Mouse (Mus musculus) B cell, adult 2 months (primary cell): Measurements from ENCODE around the gene Patl1.
A peak's percentile ranks its signal among the peaks of the same experiment; 100 is the strongest.
"Not testable (repeated sequence)": the region's sequence is repeated elsewhere in the genome, so short reads cannot be mapped to it uniquely, and the experiment has no call there.

ENCODE experiments used
- DNase-seq, 2 experiments: peaks; one replicate each; pipeline ENCODE4 v3.0.0; 2022

Gene Patl1

GRCm38 (mm10) chr19:11912037-11912532, at the start of gene Patl1:
Patl1 (plus strand) TSS chr19:11912399.
- peak; percentile 96 for DNase-seq

DNA sequence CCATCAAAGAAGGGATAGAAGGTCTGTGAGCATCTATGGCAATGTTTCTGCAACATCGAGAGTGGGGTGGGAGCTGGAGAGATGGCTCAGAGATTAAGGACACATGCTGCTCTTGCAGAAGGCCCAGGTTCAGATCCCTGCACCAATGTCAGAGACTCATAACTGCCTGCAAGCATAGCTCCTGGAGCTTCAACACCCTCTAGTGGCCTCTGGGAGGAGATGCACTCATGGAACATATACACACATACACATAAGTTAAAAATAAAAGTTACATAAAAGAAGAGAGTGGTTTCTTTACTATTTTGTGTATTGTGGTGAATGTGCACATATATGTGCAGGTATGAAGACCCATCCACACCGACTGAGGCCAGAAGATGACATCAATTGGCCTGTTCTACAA, 44.4 kb upstream of the Patl1 start:
- DNase-seq = no peak

- no peak for DNase-seq
Observed at GRCm38 (mm10) chr19:11875006-11875405, 37.2 kb upstream of the Patl1 start, which contains the start of gene Olfr1419. Olfr1419 (minus strand) TSS chr19:11875106.

DNA sequence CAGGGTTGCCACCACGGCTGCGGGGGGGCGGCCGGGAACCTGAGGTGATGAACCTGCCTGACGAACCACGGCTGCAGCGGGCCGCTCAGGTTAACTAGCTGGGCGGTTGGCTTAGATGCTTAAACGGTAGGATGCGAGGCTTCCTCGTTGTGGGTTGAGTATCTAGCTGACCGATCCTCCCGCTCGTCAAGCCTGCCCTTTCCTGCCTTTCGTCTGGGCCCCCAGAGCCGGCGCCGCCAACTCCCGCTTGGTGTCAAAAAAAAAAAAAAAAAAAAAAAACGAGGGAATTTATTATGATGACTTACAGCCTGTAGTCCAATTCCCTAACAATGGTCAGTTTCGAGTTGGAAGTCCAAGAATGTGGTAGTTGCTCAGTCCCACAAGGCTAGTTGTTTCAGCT, 33.8 kb upstream of the Patl1 start:
- not testable (repeated sequence) for DNase-seq

DNA sequence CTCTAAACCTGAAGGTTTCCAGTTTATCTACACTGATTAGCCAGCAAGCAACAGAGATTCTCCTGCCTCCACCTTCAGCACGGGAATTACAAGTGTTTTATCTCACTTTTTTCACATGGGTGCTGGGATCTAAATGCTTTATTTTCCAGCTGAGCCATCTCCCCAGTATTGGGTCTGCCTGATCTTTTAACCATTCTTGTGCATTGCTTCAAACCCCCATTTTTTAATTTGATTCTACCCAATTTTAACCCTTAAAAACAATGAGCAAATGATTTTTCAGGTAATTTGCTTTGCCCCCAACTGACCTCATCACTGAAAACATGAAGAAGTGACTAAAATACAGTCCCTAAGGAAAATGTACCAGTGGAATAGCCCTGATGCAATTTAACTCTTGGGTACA, 25.9 kb upstream of the Patl1 start, which contains the start of gene Olfr1420:
TSS of gene Olfr1420 (plus strand) at position 301 of the 400 bp plus-strand sequence.
- DNase-seq = no peak

GRCm38 (mm10) chr19:11911021-11911420, 1.2 kb upstream of the Patl1 start:
- no peak for DNase-seq

DNA sequence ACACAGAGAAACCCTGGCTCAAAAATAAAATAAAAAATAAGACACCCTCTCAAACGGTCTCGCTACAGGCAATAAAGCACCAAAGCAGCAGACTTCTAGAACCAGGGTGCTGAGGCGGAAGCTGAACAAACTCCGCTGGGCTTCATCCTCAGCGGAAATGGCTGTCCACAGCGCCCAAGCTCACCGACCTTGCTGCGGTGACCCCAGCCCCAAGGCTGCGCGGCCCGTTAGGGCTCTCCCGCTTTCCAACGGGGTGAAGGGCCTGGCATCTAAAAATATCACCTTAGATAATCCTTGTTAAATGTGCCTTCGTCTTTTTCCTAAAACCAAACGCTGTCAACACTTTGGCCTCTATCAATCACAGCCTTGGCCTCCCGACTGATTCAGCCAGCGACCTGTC, 596 bp upstream of the Patl1 start:
- DNase-seq = no peak

DNA sequence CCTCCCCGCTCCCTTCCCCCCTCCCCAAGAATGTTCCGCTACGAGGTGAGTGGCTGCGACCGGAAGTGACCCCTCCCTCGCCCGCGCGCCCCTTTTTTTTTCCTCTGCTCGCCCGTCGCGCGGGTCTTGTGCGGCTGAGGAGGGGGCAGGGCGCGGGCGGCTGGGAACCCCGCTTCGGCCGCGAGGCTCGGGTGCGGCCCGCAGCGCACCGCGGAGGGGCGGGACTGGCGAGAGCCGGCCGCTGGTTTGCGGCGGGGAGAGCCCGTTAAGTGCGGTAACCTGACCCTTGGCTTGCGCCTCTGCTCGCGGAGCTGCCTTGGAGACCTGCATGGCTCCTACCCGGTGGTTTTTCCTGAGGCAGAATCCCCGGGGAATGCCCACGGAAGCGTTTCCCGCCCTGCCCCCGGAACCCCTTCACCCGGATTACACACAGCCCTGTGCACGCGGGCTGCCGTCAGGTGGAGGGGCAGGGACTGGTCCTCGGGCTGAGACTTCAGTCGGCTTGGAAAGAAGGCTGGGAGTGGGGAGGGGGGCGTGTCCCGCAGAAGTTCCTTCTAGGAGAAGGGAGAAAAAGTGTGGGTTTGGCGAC, 428 bp downstream of the Patl1 start:
- DNase-seq = no peak

DNA sequence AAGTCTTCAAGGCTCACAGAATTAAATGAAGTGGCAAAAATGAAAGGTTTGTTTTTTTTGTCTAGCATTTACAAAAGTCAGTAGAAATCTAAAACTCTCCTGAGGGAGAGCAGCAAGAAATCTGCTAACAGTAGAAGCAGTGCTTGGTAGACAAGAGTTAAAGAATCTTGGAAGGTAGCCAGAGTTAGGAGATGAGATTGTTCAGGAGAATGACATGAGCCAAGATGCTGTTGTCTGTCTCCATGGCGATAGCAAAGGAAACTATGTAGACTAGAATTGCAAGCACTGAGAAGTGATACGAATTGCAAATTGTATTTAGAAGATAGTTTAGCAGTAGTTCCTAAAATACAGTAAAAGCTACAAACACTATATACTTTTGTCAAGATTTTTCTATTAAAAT, 3.6 kb downstream of the Patl1 start:
- no peak for DNase-seq

DNA sequence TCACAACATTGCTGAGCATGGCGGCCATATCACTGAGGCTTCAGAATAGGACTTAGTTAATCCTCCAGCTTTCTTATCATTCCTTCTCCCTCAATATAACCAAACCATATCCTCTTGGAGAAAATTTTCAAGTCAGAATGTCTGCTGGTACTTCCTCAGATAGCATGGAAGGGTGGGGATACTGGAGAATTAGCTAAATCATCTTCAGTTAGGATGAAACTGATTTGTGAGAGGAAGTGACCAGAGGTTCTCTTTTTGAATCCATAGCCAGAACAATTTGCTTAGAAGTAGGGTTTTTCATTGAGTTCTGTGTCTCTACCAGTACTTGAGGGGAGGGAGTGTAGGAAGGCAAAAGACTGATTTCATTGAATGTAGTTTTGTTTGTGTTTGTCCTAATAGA, 9.9 kb downstream of the Patl1 start:
- DNase-seq = no peak

DNA sequence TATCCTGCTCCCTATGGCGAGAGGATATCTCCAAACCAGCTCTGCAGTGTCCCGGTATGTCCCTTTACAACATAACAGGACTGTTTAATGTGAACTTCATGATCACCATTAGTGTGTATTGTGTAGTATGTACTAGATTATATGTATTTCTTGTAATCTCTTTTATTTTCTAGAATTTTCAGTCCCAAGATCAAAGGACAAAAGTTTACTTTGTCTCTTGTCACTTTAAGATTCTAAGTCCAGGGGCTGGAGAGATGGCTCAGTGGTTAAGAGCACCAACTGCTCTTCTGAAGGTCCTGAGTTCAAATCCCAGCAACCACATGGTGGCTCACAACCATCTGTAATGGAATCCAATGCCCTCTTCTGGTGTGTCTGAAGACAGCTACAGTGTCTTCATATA, 10.3 kb downstream of the Patl1 start:
- DNase-seq = not testable (repeated sequence)

- DNase-seq = no peak
Observed at GRCm38 (mm10) chr19:11926380-11926779, 14.2 kb downstream of the Patl1 start.

- no peak for DNase-seq
Observed at GRCm38 (mm10) chr19:11928025-11928748, 16.0 kb downstream of the Patl1 start.

DNA sequence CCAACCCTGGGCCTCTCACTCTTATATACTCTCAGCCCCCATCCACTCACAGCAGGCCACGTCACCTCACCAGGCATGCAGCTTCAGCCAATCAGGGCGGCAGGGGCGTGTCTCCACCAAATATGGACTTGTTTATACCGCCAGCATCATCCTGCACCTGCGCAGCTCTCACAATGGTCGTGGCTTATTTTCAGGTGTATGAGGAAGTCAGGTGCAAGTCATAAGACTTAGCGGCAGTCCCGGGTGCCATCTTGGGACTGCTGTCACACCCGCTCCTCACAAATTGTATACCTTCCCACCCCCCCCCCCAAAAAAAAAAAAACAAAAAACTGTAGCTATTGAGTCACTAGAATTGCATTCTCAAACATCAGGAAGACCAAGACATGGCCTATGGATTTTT, 34.3 kb downstream of the Patl1 start:
- not testable (repeated sequence) for DNase-seq

DNA sequence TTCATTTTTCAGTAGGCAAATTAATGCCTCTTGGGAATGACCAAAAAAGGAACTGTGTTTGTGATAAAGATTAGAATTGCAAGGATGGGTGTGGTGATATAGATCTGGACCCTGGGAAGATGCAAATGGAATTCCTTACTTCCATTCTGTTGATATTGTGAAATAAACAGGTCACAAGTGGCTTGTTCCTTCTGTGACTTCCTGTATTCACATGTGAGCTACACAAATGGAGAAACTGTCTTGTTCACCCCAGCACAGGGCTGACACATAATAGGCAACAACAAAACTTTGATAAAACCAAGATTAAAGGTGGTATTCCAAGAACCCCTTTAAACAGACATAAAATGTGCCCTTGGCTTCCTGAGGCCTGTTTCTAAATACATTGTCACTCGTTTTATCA, 37.7 kb downstream of the Patl1 start:
- DNase-seq = no peak

- DNase-seq = no peak
Observed at GRCm38 (mm10) chr19:11950747-11951146, 38.5 kb downstream of the Patl1 start.

- DNase-seq = no peak
Observed at GRCm38 (mm10) chr19:11954206-11954605, 42.0 kb downstream of the Patl1 start.

DNA sequence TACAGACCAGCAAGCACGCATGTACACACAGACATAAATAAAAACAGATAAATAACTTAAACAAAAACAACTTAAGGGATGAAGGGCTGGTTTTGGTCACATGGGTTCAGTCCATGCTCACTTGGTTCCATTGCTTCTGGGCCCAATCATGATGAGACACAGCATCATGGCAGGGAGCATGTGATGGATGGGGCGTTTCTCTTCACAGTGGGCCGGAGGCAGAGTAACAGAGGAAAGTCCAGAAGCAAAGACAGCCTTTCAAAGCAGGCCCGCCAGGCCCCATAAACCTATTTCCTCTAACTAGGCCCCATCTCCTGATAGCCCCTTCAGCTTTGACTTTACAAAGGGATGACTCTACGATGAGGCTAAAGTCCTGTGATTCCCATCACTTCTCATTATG, 44.4 kb downstream of the Patl1 start:
- no peak for DNase-seq

DNA sequence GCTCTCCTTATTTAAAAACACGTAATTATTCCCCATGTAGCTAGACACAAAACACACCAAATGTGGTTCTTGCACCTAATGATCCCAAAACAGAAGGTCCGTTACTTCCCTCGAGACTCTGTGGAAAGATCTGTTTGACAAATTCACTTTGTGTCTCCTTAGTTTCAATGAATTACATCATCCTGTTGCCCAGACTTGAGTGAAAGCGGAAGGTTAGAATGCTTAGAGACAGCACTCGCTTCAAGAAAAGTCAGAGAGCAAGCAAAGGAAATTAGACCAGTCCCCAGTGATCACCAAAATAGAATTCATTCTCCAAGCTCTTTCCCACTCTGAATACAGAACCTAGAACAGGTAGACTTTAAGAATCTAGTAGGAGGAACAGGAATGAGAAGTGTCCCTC, 45.2 kb downstream of the Patl1 start:
- DNase-seq = no peak

DNA sequence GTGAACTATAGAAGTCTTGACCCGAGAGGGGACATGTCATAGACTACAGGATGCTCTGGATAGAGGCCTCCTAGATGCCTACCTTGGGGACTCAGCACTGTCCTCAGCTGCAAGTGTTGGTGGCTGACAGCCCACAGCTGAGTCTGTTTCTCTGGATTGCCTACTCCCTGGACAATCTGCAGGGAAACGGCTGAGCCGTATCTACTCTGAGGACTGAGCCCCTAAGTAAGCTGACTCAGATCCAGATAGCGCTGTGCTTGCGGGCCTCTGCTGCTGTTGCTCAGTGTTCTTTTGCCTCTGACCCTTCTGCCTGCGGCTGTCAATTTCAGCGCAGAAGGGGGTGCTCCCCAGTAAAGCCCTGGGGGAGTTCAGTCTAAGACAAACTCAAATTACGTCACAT, 45.6 kb downstream of the Patl1 start:
- no peak for DNase-seq

DNA sequence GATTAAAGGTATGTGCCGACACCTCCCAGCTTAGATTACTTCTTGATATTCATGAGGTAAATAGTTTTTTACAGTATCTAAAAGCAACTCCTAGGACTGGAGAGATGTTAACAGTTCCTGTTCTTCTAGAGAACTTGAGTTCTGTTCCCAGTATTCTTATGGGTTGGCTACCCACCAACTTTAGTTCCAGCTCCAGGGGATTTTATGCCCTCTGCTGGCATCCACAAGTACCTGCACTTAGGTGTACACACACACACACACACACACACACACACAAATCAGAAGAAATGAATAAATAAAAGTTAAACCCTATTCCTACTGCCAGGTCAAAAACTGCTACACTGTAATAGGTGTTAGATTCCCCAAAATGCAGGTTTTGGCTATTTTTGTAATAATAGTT, 52.1 kb downstream of the Patl1 start:
- DNase-seq = peak in 1 of 2 experiments; percentile 17

DNA sequence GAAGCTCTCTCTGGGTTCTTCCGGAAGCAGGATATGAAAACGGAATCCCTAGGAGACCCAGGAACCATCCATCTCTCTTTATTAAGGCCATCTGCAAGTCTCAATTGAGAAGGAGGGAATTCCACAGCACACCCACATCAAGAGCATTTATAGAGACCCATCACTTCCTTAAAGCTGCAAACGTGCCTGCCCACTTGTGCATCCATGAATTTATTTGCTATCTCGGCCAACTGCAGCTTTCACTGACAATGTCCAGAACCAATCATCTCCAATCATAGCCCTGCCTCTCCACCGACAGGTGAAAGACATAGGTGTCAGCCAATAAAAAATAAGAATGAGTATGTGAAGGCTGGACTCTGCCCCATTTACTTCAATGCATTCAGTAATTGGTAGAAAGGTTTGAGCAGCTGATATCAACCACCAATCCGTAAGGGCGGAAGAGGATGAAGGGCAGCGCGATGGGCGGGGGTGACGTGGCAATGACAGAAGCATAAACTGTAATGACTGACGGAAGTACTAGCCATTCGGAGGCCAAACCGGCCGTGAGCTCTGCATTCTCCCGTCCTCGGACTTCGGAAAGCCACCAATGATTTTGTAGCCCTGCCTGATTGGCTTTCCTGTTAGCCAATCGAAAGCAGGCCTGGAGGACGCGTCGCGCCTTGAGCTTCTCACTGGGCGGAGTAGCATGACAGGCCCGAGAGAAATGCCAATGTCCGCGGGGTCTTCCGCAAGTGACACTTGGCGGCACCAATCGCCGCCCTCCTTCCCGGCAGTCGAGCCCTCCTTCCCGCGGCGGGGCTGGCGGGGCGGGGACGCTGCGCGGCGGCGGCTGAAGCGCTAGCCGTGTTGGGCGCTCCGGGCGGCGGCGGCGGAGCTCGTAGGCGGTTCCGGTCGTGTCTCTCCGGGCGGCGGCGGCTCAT, 53.1 kb downstream of the Patl1 start, which contains the start of gene Osbp:
TSS of gene Osbp (plus strand) at position 919 of the 920 bp plus-strand sequence.
- DNase-seq = peak; percentile 94 to 97

- DNase-seq = peak; percentile 61
Observed at GRCm38 (mm10) chr19:11966201-11966636, 54.0 kb downstream of the Patl1 start.
